In genomic region chr9:43549293-43549692, GRCm38 (mm10) we compare ENCODE assay signal across 19 mouse cellular contexts.
DNase-seq lines count a peak whose midpoint lies in the region; ATAC-seq and TF ChIP-seq lines count a peak whose summit lies in the region.
"Had no signal": no experiment of that assay in that cellular context is flagged by ENCODE, and none has a peak within 500 bp of the region (broad histone marks: within the 10 kb centered on the region; RNA-seq: fewer than 3 reads in every experiment).

No protein-coding gene starts in this region.

- H3K4me2 ChIP-seq in forebrain, embryonic 14.5 days (ENCODE audit: low read length) = no peak overlapping the region
- H3K4me2 ChIP-seq in hindbrain, postnatal 0 days (ENCODE audit: low read depth, low read length) = no peak overlapping the region
- H3K4me2 ChIP-seq: limb, embryonic 13.5 days had no signal

- H3K4me1 ChIP-seq in forebrain, embryonic 14.5 days (ENCODE audit: control insufficient read depth, insufficient read depth, low read length) = 0 out of 2 replicates have a peak, but pooled peaks cover 5% of the 10 kb centered on the region
- H3K4me1 ChIP-seq in forebrain, embryonic 10.5 days = peaks cover 14% of the 10 kb centered on the region
- no peaks in the 10 kb centered on the region for H3K4me1 ChIP-seq in hindbrain, postnatal 0 days (ENCODE audit: insufficient read depth, low read length)

- H3K9ac ChIP-seq in forebrain, embryonic 14.5 days (ENCODE audit: low read length) = no peak overlapping the region
- no peak overlapping the region for H3K9ac ChIP-seq in hindbrain, postnatal 0 days (replicated peaks; ENCODE audit: low read length)
- H3K9ac ChIP-seq: limb, embryonic 13.5 days; liver, embryonic 14.5 days had no signal

- no peaks in the 10 kb centered on the region for H3K9me3 ChIP-seq in forebrain, embryonic 14.5 days (replicated peaks; ENCODE audit: control insufficient read depth, low read length)
- H3K9me3 ChIP-seq in forebrain, embryonic 10.5 days = no peaks in the 10 kb centered on the region
- no peaks in the 10 kb centered on the region for H3K9me3 ChIP-seq in hindbrain, postnatal 0 days (ENCODE audit: low read length)
- H3K9me3 ChIP-seq: heart, embryonic 10.5 days; limb, embryonic 13.5 days had no signal

- 45% methylated on average over 7 of the region's 7 CpGs for WGBS in forebrain, embryonic 14.5 days
- WGBS in forebrain, embryonic 10.5 days = 61% methylated on average over 7 of the region's 7 CpGs
- WGBS in hindbrain, postnatal 0 days = 36% methylated on average over 7 of the region's 7 CpGs

- no peaks in the 10 kb centered on the region for H3K36me3 ChIP-seq in forebrain, embryonic 14.5 days (ENCODE audit: control insufficient read depth, insufficient read depth, low read length)
- H3K36me3 ChIP-seq in forebrain, embryonic 10.5 days (replicated peaks) = no peaks in the 10 kb centered on the region
- H3K36me3 ChIP-seq in hindbrain, postnatal 0 days (ENCODE audit: insufficient read depth, low read length) = no peaks in the 10 kb centered on the region
- H3K36me3 ChIP-seq: heart, embryonic 10.5 days; limb, embryonic 13.5 days had no signal

- H3K27me3 ChIP-seq in forebrain, embryonic 14.5 days (replicated peaks; ENCODE audit: control insufficient read depth, insufficient read depth, low read length) = no peaks in the 10 kb centered on the region
- peaks cover 7% of the 10 kb centered on the region; the same call in 1 of the 2 replicates for H3K27me3 ChIP-seq in forebrain, embryonic 10.5 days (ENCODE audit: poor library complexity, severe bottlenecking)
- no peaks in the 10 kb centered on the region for H3K27me3 ChIP-seq in hindbrain, postnatal 0 days (ENCODE audit: insufficient read depth, low read length)
- H3K27me3 ChIP-seq: limb, embryonic 13.5 days had no signal

- TF ChIP-seq CTCF in layer of hippocampus, adult 2 months (conservative IDR thresholded peaks at IDR 0.05) = 0 out of 2 replicates have a peak, but pooled peaks have one; percentile 29
- no peak for TF ChIP-seq CTCF in hindbrain, postnatal 0 days (IDR thresholded peaks at IDR 0.05; ENCODE audit: low read depth)

- H3K27ac ChIP-seq in forebrain, embryonic 14.5 days (ENCODE audit: low read depth, low read length) = 0 out of 2 replicates have a peak overlapping the region, but pooled peaks have one; percentile 5
- no peak overlapping the region for H3K27ac ChIP-seq in forebrain, embryonic 10.5 days
- H3K27ac ChIP-seq in layer of hippocampus, adult 2 months = peak overlapping the region; percentile 36; the same call in 1 of the 2 replicates
- H3K27ac ChIP-seq in hindbrain, postnatal 0 days = no peak overlapping the region
- H3K27ac ChIP-seq: heart, embryonic 10.5 days; limb, embryonic 13.5 days; liver, embryonic 14.5 days had no signal

- DNase-seq in forebrain, embryonic 14.5 days (ENCODE audit: low spot score) = peak; percentile 37
- no peak for DNase-seq in forebrain, embryonic 10.5 days (ENCODE audit: extremely low spot score, low spot score)
- DNase-seq in layer of hippocampus, adult 2 months (ENCODE audit: low spot score in 2 of 2) = no peak
- no peak for DNase-seq in layer of hippocampus, postnatal 36 days
- DNase-seq in hindbrain, postnatal 0 days (ENCODE audit: low spot score) = peak; percentile 34
- peak; percentile 34 for DNase-seq in retina, postnatal 1 day
- DNase-seq in lung, postnatal 25 days (ENCODE audit: low spot score) = no peak
- DNase-seq: adrenal gland, adult 8-10 months; cerebellum, adult 11 months; cerebellum, postnatal 36 days; gastrocnemius, postnatal 25 days; heart, postnatal 36 days; thymus, postnatal 14 days had no signal

- H3K4me3 ChIP-seq in forebrain, embryonic 14.5 days (ENCODE audit: low read depth, low read length) = no peak overlapping the region
- no peak overlapping the region for H3K4me3 ChIP-seq in forebrain, embryonic 10.5 days
- H3K4me3 ChIP-seq in layer of hippocampus, adult 2 months = no peak overlapping the region
- H3K4me3 ChIP-seq in hindbrain, postnatal 0 days (ENCODE audit: low read length) = no peak overlapping the region
- H3K4me3 ChIP-seq: heart, embryonic 10.5 days; limb, embryonic 13.5 days; megakaryocyte, embryonic 14.5 days had no signal

- no peak for ATAC-seq in forebrain, embryonic 14.5 days
- ATAC-seq in hindbrain, postnatal 0 days = no peak
- ATAC-seq: intestine, embryonic 16.5 days; lung, postnatal 0 days had no signal

Comparison
In these comparisons a context has a peak if more than half of its experiments do, and no peak if none do; other contexts are left out.
1. DNase-seq: peak in forebrain, embryonic 14.5 days (single experiment), hindbrain, postnatal 0 days (single experiment) and retina, postnatal 1 day (single experiment); none in forebrain, embryonic 10.5 days (single experiment), layer of hippocampus, adult 2 months (0 of 2), layer of hippocampus, postnatal 36 days (0 of 2) and lung, postnatal 25 days (single experiment).
2. H3K27ac ChIP-seq: peak in forebrain, embryonic 14.5 days (single experiment) and layer of hippocampus, adult 2 months (single experiment); none in forebrain, embryonic 10.5 days (single experiment) and hindbrain, postnatal 0 days (single experiment).